Mouse (Mus musculus) bone marrow, adult 2 months (tissue): ENCODE measurements at regions not wholly inside any gene's neighbourhood (a gene's known extent, or its start where the extent isn't known, plus 50 kb on each side); places are given as distances from the start of the nearest gene placed in this dataset.

Experiments used
- CTCF ChIP-seq: fragments of 200-500 bp; IDR thresholded peaks from 2 replicates; pipeline ENCODE4 v1.5.1; 2011; ENCODE audit warnings: low read length, control low read depth; ENCODE audit not compliant: control insufficient read depth, insufficient read depth
- POLR2A ChIP-seq: fragments of 200-500 bp; IDR thresholded peaks from 2 replicates; pipeline ENCODE4 v1.6.1; 2011; ENCODE audit warnings: low read depth, mild to moderate bottlenecking, control low read depth, low read length, borderline replicate concordance; ENCODE audit not compliant: control insufficient read depth

- TF ChIP-seq CTCF: no peak
- TF ChIP-seq POLR2A: no peak
These were observed 155.7 kb downstream of the Psat1 start for GRCm38 (mm10) chr19:15791264-15791913.
